Mouse (Mus musculus): Measurements from ENCODE around the gene Chac1. TPM values are rescaled to one million over a fixed set of nuclear protein-coding genes. Genes with fewer than 3 reads are reported as not detected.

Gene Chac1
- polyA plus RNA-seq, 1 experiment, result 2.2 TPM

- Histone ChIP-seq H3K27ac (ENCODE audit: insufficient read depth, low read depth, low read length) (no peak overlapping the region), H3K4me1 (ENCODE audit: control insufficient read depth, insufficient read depth, low read length) (no peaks in the 10 kb centered on the region), H3K4me3 (ENCODE audit: insufficient read depth, low read depth, low read length) (no peak overlapping the region), H3K27me3 (replicated peaks; ENCODE audit: control insufficient read depth, insufficient read depth, low read length) (no peaks in the 10 kb centered on the region), H3K36me3 (ENCODE audit: control insufficient read depth, insufficient read depth, low read length) (peaks cover 2% of the 10 kb centered on the region; the same call in 1 of the 2 replicates)
- no peak for TF ChIP-seq CTCF (conservative IDR thresholded peaks at IDR 0.05; ENCODE audit: insufficient read depth, insufficient read length, low read depth, low read length)
- no peak for DNase-seq
Measured at GRCm38 (mm10) chr2:119399313-119399712, 48.3 kb downstream of the Chac1 start.

Other genes with a start within 250 kb of the Chac1 start
- gene Rad51, start 238.4 kb upstream of the Chac1 start, polyA plus RNA-seq (2012; rRNA removed), result 0.99 and 1.2 TPM in 2 replicates
- gene Rmdn3, start 194.2 kb upstream of the Chac1 start, polyA plus RNA-seq (2012; rRNA removed), result 23.6 and 25.9 TPM in 2 replicates
- gene Gchfr, start 183.5 kb upstream of the Chac1 start, polyA plus RNA-seq (2012; rRNA removed), result 124 and 144 TPM in 2 replicates
- gene Gm14137, start 176.7 kb upstream of the Chac1 start, polyA plus RNA-seq (2012; rRNA removed), result 0.05 and 0.15 TPM in 2 replicates
- gene Zfyve19, start 142.6 kb upstream of the Chac1 start, polyA plus RNA-seq (2012; rRNA removed), result 39.1 and 43.2 TPM in 2 replicates
- gene Dnajc17, start 142.4 kb upstream of the Chac1 start, polyA plus RNA-seq (2012; rRNA removed), result 3.4 and 4.6 TPM in 2 replicates
- 1.6 and 1.9 TPM in 2 replicates for gene Ppp1r14d, start 121.3 kb upstream of the Chac1 start, polyA plus RNA-seq (2012; rRNA removed)
- 86.7 and 91.1 TPM in 2 replicates for gene Spint1, start 113.9 kb upstream of the Chac1 start, polyA plus RNA-seq (2012; rRNA removed)
- 5.9 and 7.8 TPM in 2 replicates for gene Rhov, start 80.0 kb upstream of the Chac1 start, polyA plus RNA-seq (2012; rRNA removed)
- 24.0 and 27.4 TPM in 2 replicates for gene Vps18, start 62.5 kb upstream of the Chac1 start, polyA plus RNA-seq (2012; rRNA removed)
- 14.6 and 15.9 TPM in 2 replicates for gene Dll4, start 25.4 kb upstream of the Chac1 start, polyA plus RNA-seq (2012; rRNA removed)
- gene Ino80, start 126.5 kb downstream of the Chac1 start, polyA plus RNA-seq (2012; rRNA removed), result 6.5 and 6.7 TPM in 2 replicates
- 0.52 and 0.56 TPM in 2 replicates for gene Exd1, start 196.4 kb downstream of the Chac1 start, polyA plus RNA-seq (2012; rRNA removed)
- 129 and 135 TPM in 2 replicates for gene Chp1, start 196.5 kb downstream of the Chac1 start, polyA plus RNA-seq (2012; rRNA removed)